Mouse (Mus musculus) neural tube, embryonic 12.5 days (tissue): Measurements from ENCODE around the gene Angptl7. TPM values are rescaled to one million over a fixed set of nuclear protein-coding genes. Genes with fewer than 3 reads are reported as not detected.

Source experiments
- ATAC-seq: fragments of 200-750 bp; cut with Nextera tagmentation; 2 replicates; pipeline ENCODE4 v1.8.0; 2017; ENCODE audit warnings: low read depth, mild to moderate bottlenecking, moderate TSS enrichment, moderate library complexity; ENCODE audit not compliant: low FRiP score
- H3K27ac ChIP-seq: fragments of 300-500 bp; sonication (generic); 2 replicates; pipeline ENCODE4 v1.5.1; 2016
- H3K27me3 ChIP-seq: fragments of 300-500 bp; sonication (generic); replicated peaks from 2 replicates; pipeline ENCODE4 v1.6.1; 2016; ENCODE audit warnings: mild to moderate bottlenecking
- H3K36me3 ChIP-seq: fragments of 300-500 bp; sonication (generic); 2 replicates; pipeline ENCODE4 v1.6.1; 2016; ENCODE audit warnings: mild to moderate bottlenecking
- H3K4me1 ChIP-seq: fragments of 300-500 bp; sonication (generic); 2 replicates; pipeline ENCODE4 v1.6.1; 2016
- H3K4me2 ChIP-seq: fragments of 300-500 bp; sonication (generic); replicated peaks from 2 replicates; pipeline ENCODE4 v1.6.1; 2016; ENCODE audit warnings: mild to moderate bottlenecking
- H3K4me3 ChIP-seq: fragments of 300-500 bp; sonication (generic); 2 replicates; pipeline ENCODE4 v1.5.1; 2016
- H3K9ac ChIP-seq: fragments of 300-500 bp; sonication (generic); 2 replicates; pipeline ENCODE4 v1.6.1; 2016; ENCODE audit warnings: mild to moderate bottlenecking
- H3K9me3 ChIP-seq: fragments of 300-500 bp; sonication (generic); 2 replicates; pipeline ENCODE4 v1.6.1; 2016; ENCODE audit warnings: mild to moderate bottlenecking
- WGBS: fragments of 180-500 bp; shearing (Covaris S2); methylation state at CpG from one replicate; pipeline ENCODE4 v1.1.7; 2016; 5-methylcytosine and 5-hydroxymethylcytosine counted together
- polyA plus RNA-seq: library from polyadenylated mRNA; unstranded; fragments of >200 nt; fragmentation: Nextera tagmentation; extraction: Ambion mirVana; gene quantifications from 2 replicates; pipeline ENCODE4 v1.2.1, GENCODE M21; 2016

Angptl7 gene
- polyA plus RNA-seq, 1 experiment from 2014 or later: 0.37 TPM

- no peak overlapping the region for H3K4me3 ChIP-seq
- no peaks in the 10 kb centered on the region for H3K4me1 ChIP-seq
- no peak overlapping the region for H3K27ac ChIP-seq
- H3K9me3 ChIP-seq: no peaks in the 10 kb centered on the region
- 93% methylated on average over 2 of the region's 2 CpGs for WGBS
- H3K4me2 ChIP-seq: no peak overlapping the region
- peaks cover 96% of the 10 kb centered on the region for H3K36me3 ChIP-seq
- ATAC-seq: no peak
- H3K27me3 ChIP-seq: no peaks in the 10 kb centered on the region
- H3K9ac ChIP-seq: no peak overlapping the region
Measured at GRCm38 (mm10) chr4:148487841-148488240, 12.4 kb downstream of the Angptl7 start.

- Histone ChIP-seq H3K9me3 (no peaks in the 10 kb centered on the region), H3K27me3 (no peaks in the 10 kb centered on the region), H3K4me1 (no peaks in the 10 kb centered on the region), H3K36me3 (peaks cover 93% of the 10 kb centered on the region), H3K4me2 (no peak overlapping the region), H3K9ac (no peak overlapping the region), H3K27ac (no peak overlapping the region), H3K4me3 (no peak overlapping the region)
- ATAC-seq: no peak
- 97% methylated on average over 12 of the region's 12 CpGs for WGBS
Measured at GRCm38 (mm10) chr4:148484511-148484910, 15.7 kb downstream of the Angptl7 start.

- H3K36me3 ChIP-seq: peaks cover 90% of the 10 kb centered on the region
- 89% methylated on average over 2 of the region's 2 CpGs for WGBS
- H3K9me3 ChIP-seq: no peaks in the 10 kb centered on the region
Measured at GRCm38 (mm10) chr4:148481557-148482168, 18.6 kb downstream of the Angptl7 start.

GRCm38 (mm10) chr4:148480245-148480644 lies 20.0 kb downstream of the Angptl7 start:
- peaks cover 90% of the 10 kb centered on the region for H3K36me3 ChIP-seq

More at GRCm38 (mm10) chr4:148481557-148482168, 18.6 kb downstream of the Angptl7 start:
- Histone ChIP-seq H3K4me2 (no peak overlapping the region), H3K9ac (no peak overlapping the region), H3K4me1 (no peaks in the 10 kb centered on the region), H3K4me3 (no peak overlapping the region), H3K27ac (no peak overlapping the region), H3K27me3 (no peaks in the 10 kb centered on the region)
- no peak for ATAC-seq

GRCm38 (mm10) chr4:148473496-148473895 lies 26.8 kb downstream of the Angptl7 start:
- H3K36me3 ChIP-seq: peaks cover 89% of the 10 kb centered on the region

More at GRCm38 (mm10) chr4:148480245-148480644, 20.0 kb downstream of the Angptl7 start:
- 97% methylated on average over 2 of the region's 2 CpGs for WGBS
- no peaks in the 10 kb centered on the region for H3K9me3 ChIP-seq
- no peak overlapping the region for H3K4me2 ChIP-seq
- no peaks in the 10 kb centered on the region for H3K27me3 ChIP-seq
- H3K4me3 ChIP-seq: no peak overlapping the region
- H3K4me1 ChIP-seq: no peaks in the 10 kb centered on the region
- ATAC-seq: no peak
- H3K27ac ChIP-seq: no peak overlapping the region
- no peak overlapping the region for H3K9ac ChIP-seq

GRCm38 (mm10) chr4:148472436-148473174 lies 27.7 kb downstream of the Angptl7 start:
- no peak overlapping the region for H3K4me3 ChIP-seq
- H3K4me1 ChIP-seq: no peaks in the 10 kb centered on the region
- H3K9ac ChIP-seq: no peak overlapping the region
- peaks cover 91% of the 10 kb centered on the region for H3K36me3 ChIP-seq
- no peak overlapping the region for H3K27ac ChIP-seq
- WGBS: 95% methylated on average over 8 of the region's 8 CpGs
- no peak overlapping the region for H3K4me2 ChIP-seq
- ATAC-seq: no peak
- H3K27me3 ChIP-seq: no peaks in the 10 kb centered on the region
- no peaks in the 10 kb centered on the region for H3K9me3 ChIP-seq

More at GRCm38 (mm10) chr4:148473496-148473895, 26.8 kb downstream of the Angptl7 start:
- H3K4me3 ChIP-seq: no peak overlapping the region
- no peaks in the 10 kb centered on the region for H3K27me3 ChIP-seq
- WGBS: 71% methylated on average over 5 of the region's 5 CpGs
- no peak overlapping the region for H3K27ac ChIP-seq
- ATAC-seq: no peak
- H3K4me1 ChIP-seq: no peaks in the 10 kb centered on the region
- H3K4me2 ChIP-seq: no peak overlapping the region
- H3K9ac ChIP-seq: no peak overlapping the region
- no peaks in the 10 kb centered on the region for H3K9me3 ChIP-seq

GRCm38 (mm10) chr4:148471363-148471806 lies 28.9 kb downstream of the Angptl7 start:
- Histone ChIP-seq H3K4me3 (no peak overlapping the region), H3K27ac (no peak overlapping the region), H3K27me3 (no peaks in the 10 kb centered on the region), H3K4me1 (no peaks in the 10 kb centered on the region), H3K4me2 (no peak overlapping the region), H3K9ac (no peak overlapping the region), H3K36me3 (peaks cover 89% of the 10 kb centered on the region), H3K9me3 (no peaks in the 10 kb centered on the region)
- ATAC-seq: no peak
- WGBS: 62% methylated on average over 10 of the region's 10 CpGs

GRCm38 (mm10) chr4:148469487-148470252 lies 30.6 kb downstream of the Angptl7 start:
- H3K9ac ChIP-seq: no peak overlapping the region
- H3K36me3 ChIP-seq: peaks cover 90% of the 10 kb centered on the region
- no peaks in the 10 kb centered on the region for H3K27me3 ChIP-seq
- H3K27ac ChIP-seq: no peak overlapping the region
- WGBS: 83% methylated on average over 11 of the region's 11 CpGs
- no peak overlapping the region for H3K4me3 ChIP-seq
- H3K4me1 ChIP-seq: no peaks in the 10 kb centered on the region
- no peak for ATAC-seq
- H3K9me3 ChIP-seq: no peaks in the 10 kb centered on the region
- H3K4me2 ChIP-seq: no peak overlapping the region

- Histone ChIP-seq H3K4me3 (no peak overlapping the region), H3K9me3 (no peaks in the 10 kb centered on the region), H3K4me2 (no peak overlapping the region), H3K4me1 (no peaks in the 10 kb centered on the region), H3K27me3 (no peaks in the 10 kb centered on the region), H3K27ac (no peak overlapping the region), H3K9ac (no peak overlapping the region), H3K36me3 (peaks cover 98% of the 10 kb centered on the region)
- WGBS: 94% methylated on average over 10 of the region's 10 CpGs
- ATAC-seq: no peak
Measured at GRCm38 (mm10) chr4:148468396-148468795, 31.9 kb downstream of the Angptl7 start.

- no peak overlapping the region for H3K4me3 ChIP-seq
- H3K4me1 ChIP-seq: no peaks in the 10 kb centered on the region
- H3K9ac ChIP-seq: no peak overlapping the region
- no peak overlapping the region for H3K27ac ChIP-seq
- no peak overlapping the region for H3K4me2 ChIP-seq
- no peaks in the 10 kb centered on the region for H3K9me3 ChIP-seq
- ATAC-seq: no peak
- peaks cover 98% of the 10 kb centered on the region for H3K36me3 ChIP-seq
- no peaks in the 10 kb centered on the region for H3K27me3 ChIP-seq
- 92% methylated on average over 5 of the region's 5 CpGs for WGBS
Measured at GRCm38 (mm10) chr4:148466511-148467079, 33.7 kb downstream of the Angptl7 start.

- ATAC-seq: no peak
- Histone ChIP-seq H3K36me3 (peaks cover 97% of the 10 kb centered on the region), H3K4me3 (no peak overlapping the region), H3K27ac (no peak overlapping the region), H3K27me3 (no peaks in the 10 kb centered on the region), H3K4me2 (no peak overlapping the region), H3K9me3 (no peaks in the 10 kb centered on the region), H3K9ac (no peak overlapping the region), H3K4me1 (no peaks in the 10 kb centered on the region; the same call in 1 of the 2 replicates)
- WGBS: 90% methylated on average over 12 of the region's 12 CpGs
Measured at GRCm38 (mm10) chr4:148464869-148465268, 35.4 kb downstream of the Angptl7 start.

- Histone ChIP-seq H3K9me3 (no peaks in the 10 kb centered on the region), H3K27ac (no peak overlapping the region), H3K27me3 (no peaks in the 10 kb centered on the region), H3K9ac (no peak overlapping the region), H3K36me3 (peaks cover 97% of the 10 kb centered on the region), H3K4me2 (no peak overlapping the region), H3K4me1 (no peaks in the 10 kb centered on the region; the same call in 1 of the 2 replicates), H3K4me3 (no peak overlapping the region)
- no peak for ATAC-seq
- 95% methylated on average over 12 of the region's 12 CpGs for WGBS
Measured at GRCm38 (mm10) chr4:148464301-148464700, 36.0 kb downstream of the Angptl7 start.
